Mouse (Mus musculus): ENCODE measurements at regions not wholly inside any gene's neighbourhood (a gene's known extent, or its start where the extent isn't known, plus 50 kb on each side); places are given as distances from the start of the nearest gene placed in this dataset.

- TF ChIP-seq POLR2A (IDR thresholded peaks at IDR 0.05; ENCODE audit: low read depth, low read length) = no peak
- no peak for TF ChIP-seq CTCF (IDR thresholded peaks at IDR 0.05; ENCODE audit: borderline replicate concordance, insufficient read depth, low read length)
Observed at GRCm38 (mm10) chr1:13863712-13864111, 2229.4 kb downstream of the 4930444P10Rik start.

Measured in embryonic fibroblast, embryonic 13.5 days (primary cell).